Mouse (Mus musculus): ENCODE data around the gene Rab6b.

Rab6b gene

DNA sequence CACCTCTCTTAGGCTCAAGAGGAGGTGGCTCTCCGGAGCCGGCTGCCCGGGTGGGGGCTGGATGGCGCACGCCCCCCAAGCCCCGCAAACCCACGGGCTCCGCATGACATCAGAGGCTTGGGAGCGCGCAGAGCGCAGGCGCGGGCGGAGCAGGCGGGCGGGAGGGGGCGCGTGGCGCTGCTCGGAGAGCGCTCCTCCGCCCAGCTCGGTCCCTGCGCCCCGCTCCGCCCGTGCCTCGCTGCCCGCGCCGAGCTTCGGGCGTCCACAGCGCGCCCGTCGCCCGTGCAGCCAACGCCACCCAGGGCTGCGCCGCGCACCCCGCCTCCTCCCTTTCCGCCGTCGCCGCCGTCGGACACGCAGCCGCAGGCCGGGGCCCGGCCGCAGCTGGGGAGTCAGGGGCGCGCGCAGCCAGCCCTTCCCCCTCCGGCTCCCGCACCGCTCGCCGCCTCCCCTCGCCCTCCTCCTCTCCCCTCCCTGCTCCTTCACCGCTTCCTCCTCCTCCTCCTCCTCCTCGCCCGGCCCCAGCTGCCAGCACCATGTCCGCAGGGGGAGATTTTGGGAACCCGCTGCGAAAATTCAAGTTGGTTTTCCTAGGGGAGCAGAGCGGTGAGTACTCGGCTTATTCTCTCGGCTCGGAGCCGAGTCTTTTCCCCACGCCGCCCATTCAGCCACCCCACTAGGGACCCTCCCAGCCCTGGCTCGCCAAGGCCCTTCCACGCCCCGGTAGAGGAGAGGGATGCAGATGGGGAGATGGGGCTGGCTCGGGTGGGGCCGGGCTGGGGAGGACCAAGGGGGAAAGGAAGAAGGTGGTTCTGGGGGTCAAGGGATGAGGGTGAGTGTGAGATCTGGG is at the start of gene Rab6b:
Gene Rab6b (plus strand): TSS at position 167 of the 850 bp plus-strand sequence.
- DNase-seq, result peak; percentile 79 to 87

GRCm38 (mm10) chr9:103063591-103063990 is 48.0 kb upstream of the Rab6b start:
- no peak for DNase-seq

DNA sequence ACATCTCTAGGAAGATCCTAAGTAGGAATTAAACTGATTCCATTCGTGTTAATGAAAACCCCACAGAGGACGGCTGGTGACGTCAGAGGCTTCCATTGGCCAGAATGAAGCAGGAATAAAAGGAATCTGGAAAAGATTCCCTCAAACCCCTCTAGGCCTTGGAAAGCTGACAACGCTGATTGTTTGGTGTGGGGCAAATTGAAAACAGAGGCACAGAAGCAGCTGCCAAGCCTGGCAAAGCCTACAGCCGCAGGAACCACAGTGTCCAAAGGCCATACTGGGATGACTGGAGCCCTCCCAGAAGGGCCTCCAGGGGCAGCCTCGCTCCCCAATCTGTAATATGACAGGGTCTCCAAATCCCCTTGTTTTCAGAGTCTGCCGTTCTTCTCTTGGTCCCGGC is 44.7 kb upstream of the Rab6b start:
- DNase-seq, result no peak

- peak; percentile 58 to 60 for DNase-seq
Observed at GRCm38 (mm10) chr9:103067651-103068050, 43.9 kb upstream of the Rab6b start.

DNA sequence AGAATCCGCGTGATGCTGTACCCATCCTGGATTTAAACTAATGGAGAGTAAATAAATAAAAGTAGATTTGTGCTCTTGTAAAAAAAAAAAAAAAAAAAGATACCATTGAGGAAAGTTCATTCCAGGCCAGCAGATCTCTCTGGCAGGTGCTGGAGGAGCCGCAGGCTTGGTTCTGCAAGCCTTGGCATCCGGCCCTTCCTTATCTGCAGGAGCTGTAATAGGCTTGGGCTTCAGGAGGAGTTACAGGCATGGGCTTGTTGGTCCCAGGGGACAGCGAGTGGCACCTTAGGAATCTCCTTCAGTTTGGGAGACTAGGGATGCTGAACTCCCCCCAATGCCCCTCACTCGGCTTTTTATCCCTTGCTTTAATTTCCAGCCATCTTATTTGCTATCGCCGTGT is 42.8 kb upstream of the Rab6b start:
- DNase-seq, result peak; percentile 73 to 75

DNA sequence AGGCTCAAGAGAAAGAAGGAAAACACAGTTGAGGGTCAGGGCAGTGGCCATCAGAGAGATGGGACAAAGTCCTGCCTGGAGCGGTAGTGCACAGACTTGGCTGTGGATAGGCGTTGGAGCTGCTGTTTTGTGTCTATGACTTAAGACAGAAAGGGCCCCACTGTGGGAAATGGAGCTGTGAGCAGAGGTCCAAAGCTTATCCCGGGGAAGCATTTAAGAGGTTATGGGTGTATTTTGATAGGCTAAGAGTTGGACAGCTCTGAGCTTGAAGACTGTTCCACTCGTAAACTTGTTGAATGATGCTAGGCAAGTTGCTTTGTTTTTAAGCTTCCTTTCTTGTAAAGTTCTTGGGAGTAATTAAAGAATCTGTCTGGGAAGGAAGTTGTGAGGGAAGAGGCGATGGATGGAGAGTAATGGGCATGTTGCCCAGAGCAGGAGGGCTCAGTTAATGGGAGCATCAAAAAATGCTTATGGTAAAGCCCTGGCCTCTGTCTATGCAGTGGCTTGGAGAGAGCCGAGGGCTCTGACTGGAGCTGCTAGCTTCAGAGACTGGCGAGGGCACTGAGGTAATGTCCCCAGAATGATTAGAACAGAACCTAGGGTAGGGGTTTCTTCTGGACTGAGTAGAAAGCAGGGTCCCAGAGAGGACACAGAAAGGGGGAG is 39.9 kb upstream of the Rab6b start:
- no peak for DNase-seq

- DNase-seq, result peak in 1 of 2 experiments; percentile 34
Observed at GRCm38 (mm10) chr9:103072204-103072599, 39.4 kb upstream of the Rab6b start.

- DNase-seq, result no peak
Observed at GRCm38 (mm10) chr9:103072926-103073515, 38.6 kb upstream of the Rab6b start.

DNA sequence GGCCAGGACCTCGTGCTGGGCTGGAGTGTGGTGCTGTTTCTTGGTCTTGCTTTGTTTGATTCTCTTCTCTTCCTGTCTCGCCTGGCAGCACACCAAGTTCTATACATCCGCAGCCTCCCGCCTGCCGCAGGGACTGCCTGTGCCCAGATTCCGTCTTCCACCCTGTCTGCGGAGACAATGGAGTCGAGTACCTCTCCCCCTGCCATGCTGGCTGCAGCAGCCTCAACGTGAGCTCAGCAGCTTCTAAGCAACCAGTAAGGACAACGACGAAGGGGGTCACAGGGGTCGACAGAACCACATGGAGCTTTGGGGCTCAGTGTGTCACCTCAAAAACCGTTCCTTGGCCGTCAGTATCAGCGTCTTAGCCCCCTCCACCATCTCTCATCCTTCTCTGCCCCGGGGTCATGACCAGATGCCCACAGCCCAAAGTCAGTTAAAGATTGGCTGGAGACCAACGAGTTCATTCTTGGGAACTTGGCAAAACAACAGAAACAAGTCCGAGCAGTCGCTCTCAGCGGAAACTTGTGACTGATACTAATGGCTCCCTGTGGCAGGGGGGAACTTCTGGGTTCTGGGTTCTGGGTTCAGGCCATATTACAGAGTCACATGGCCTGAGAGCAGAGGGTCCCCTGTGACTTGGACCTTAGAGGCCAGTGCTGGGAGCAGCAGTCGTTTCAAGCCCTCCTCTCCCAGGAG is 34.6 kb upstream of the Rab6b start:
- DNase-seq, result no peak

GRCm38 (mm10) chr9:103078194-103078691 is 33.3 kb upstream of the Rab6b start:
- DNase-seq, result no peak

DNA sequence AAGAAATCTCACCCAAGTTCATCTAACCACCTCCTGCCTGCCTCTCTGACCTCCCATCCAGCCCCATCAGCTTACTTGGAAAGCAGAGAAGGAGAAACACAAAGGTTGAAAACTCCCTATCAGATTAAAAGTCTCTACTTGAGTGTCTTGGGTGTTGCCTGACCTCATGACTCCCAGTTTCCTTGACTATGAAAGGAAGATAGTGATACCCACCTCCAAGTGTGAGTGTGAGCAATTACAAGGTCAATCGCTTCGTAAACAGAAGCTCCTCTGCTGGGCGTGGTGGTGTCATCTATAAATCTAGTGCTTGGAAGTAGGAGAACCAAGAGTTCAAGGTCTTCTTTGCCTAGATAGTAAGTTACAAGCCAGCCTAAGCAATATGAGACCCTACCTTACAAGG is 31.4 kb upstream of the Rab6b start:
- DNase-seq, result no peak

- no peak for DNase-seq
Observed at GRCm38 (mm10) chr9:103082246-103082975, 29.2 kb upstream of the Rab6b start.

GRCm38 (mm10) chr9:103083405-103083804 is 28.2 kb upstream of the Rab6b start:
- no peak for DNase-seq

GRCm38 (mm10) chr9:103086736-103087135 is 24.9 kb upstream of the Rab6b start:
- DNase-seq, result no peak

GRCm38 (mm10) chr9:103087301-103087700 is 24.3 kb upstream of the Rab6b start:
- no peak for DNase-seq

DNA sequence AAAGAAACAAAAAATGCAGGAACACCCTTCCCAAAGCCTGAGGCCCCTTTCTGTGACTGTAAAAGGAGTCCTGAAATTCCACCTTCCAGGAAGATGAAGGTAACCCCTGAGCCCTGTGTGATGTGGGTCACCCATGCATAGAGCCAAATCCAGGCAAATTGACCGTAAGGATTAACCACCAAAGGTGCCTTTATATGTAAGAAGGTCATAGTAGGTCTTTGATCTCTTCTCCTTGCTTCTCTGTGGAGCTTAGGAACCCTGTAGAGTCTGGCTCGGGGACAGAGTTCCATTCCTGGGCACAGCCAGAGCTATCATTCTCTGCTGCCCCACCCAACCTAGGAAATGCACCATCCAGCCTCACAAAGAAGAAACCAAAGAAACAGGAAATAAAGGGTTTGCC is 22.9 kb upstream of the Rab6b start:
- DNase-seq, result no peak

- DNase-seq, result peak; percentile 74 to 84
Observed at GRCm38 (mm10) chr9:103090116-103090875, 21.3 kb upstream of the Rab6b start.

GRCm38 (mm10) chr9:103091039-103091883 is 20.3 kb upstream of the Rab6b start:
- no peak for DNase-seq

DNA sequence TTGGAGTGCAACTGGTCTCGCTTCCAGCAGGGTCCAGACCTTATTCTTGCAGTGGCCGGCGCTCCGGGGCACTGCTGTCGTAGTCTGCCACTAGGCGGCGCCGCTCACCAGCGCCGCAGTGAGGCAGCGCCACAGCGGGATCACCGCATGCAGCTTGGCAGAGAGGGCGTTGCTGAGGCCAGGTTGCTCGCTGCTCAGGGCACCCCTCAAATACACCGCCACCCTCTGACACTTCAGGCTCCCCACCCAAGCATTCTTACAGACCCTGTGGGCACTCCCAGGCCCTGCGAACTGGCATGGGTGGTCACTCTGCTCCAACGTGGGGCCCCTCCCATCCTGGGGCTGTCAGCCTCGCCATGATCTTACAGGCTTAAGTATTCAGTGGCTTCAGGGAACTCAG is 19.3 kb upstream of the Rab6b start:
- peak; percentile 87 to 88 for DNase-seq

GRCm38 (mm10) chr9:103093681-103094080 is 17.9 kb upstream of the Rab6b start:
- DNase-seq, result no peak

All from cerebellum, postnatal 36 days (tissue).